Mouse (Mus musculus) liver, embryonic 11.5 days (tissue): ENCODE measurements around the gene Cd59b. TPM values are rescaled to one million over a fixed set of nuclear protein-coding genes. Genes with fewer than 3 reads are reported as not detected.
"Not testable (repeated sequence)": the region's sequence is repeated elsewhere in the genome, so short reads cannot be mapped to it uniquely, and the experiment has no call there.

Source experiments
- ATAC-seq: fragments of 200-750 bp; cut with Nextera tagmentation; replicated peaks from 2 replicates; pipeline ENCODE4 v1.8.0; 2017; ENCODE audit warnings: moderate number of reproducible peaks, mild to moderate bottlenecking, moderate TSS enrichment, moderate library complexity; ENCODE audit not compliant: low FRiP score
- DNase-seq: peaks from one replicate; pipeline ENCODE4 v3.0.0-alpha.2; 2017; ENCODE audit warnings: low spot score
- H3K27ac ChIP-seq: fragments of 300-500 bp; sonication (generic); 2 replicates; pipeline ENCODE4 v1.5.1; 2014; ENCODE audit warnings: mild to moderate bottlenecking, low read depth, low read length, control low read depth
- H3K27me3 ChIP-seq: fragments of 300-500 bp; sonication (generic); replicated peaks from 2 replicates; pipeline ENCODE4 v1.6.1; 2014; ENCODE audit warnings: low read length, mixed read lengths; ENCODE audit not compliant: control insufficient read depth, insufficient read depth
- H3K36me3 ChIP-seq: fragments of 300-500 bp; sonication (generic); 2 replicates; pipeline ENCODE4 v1.6.1; 2014; ENCODE audit warnings: mild to moderate bottlenecking, low read length, moderate library complexity, mixed read lengths; ENCODE audit not compliant: control insufficient read depth, insufficient read depth
- H3K4me1 ChIP-seq: fragments of 300-500 bp; sonication (generic); replicated peaks from 2 replicates; pipeline ENCODE4 v1.6.1; 2014; ENCODE audit warnings: low read length, mixed read lengths; ENCODE audit not compliant: control insufficient read depth, insufficient read depth
- H3K4me2 ChIP-seq: fragments of 300-500 bp; sonication (generic); 2 replicates; pipeline ENCODE4 v1.6.1; 2014; ENCODE audit warnings: mild to moderate bottlenecking, control low read depth, moderate library complexity
- H3K4me3 ChIP-seq: fragments of 300-500 bp; sonication (generic); 2 replicates; pipeline ENCODE4 v1.5.1; 2014; ENCODE audit warnings: low read depth, low read length, control low read depth
- H3K9ac ChIP-seq: fragments of 300-500 bp; sonication (generic); 2 replicates; pipeline ENCODE4 v1.6.1; 2014; ENCODE audit warnings: low read depth, low read length, control low read depth
- H3K9me3 ChIP-seq: fragments of 300-500 bp; sonication (generic); 2 replicates; pipeline ENCODE4 v1.6.1; 2016; ENCODE audit warnings: low read length, inconsistent platforms, mixed read lengths; ENCODE audit not compliant: control insufficient read depth
- WGBS: fragments of 180-500 bp; shearing (Covaris S2); extraction: QIAGEN DNeasy Blood & Tissue Kit; methylation state at CpG from one replicate; pipeline ENCODE4 v1.1.7; 2014; 5-methylcytosine and 5-hydroxymethylcytosine counted together
- polyA plus RNA-seq: library from polyadenylated mRNA; unstranded; fragments of >200 nt; fragmentation: Nextera tagmentation; extraction: Ambion mirVana; gene quantifications from 2 replicates; pipeline ENCODE4 v1.2.1, GENCODE M21; 2014

Cd59b gene
- polyA plus RNA-seq, 1 experiment from 2014 or later, result 10.6 TPM

- peaks cover 34% of the 10 kb centered on the region for H3K4me1 ChIP-seq
- DNase-seq (peak; percentile 53), ATAC-seq (peak; percentile 92)
- H3K9me3 ChIP-seq, result no peaks in the 10 kb centered on the region
- peak overlapping the region; percentile 55 for H3K9ac ChIP-seq
- H3K4me3 ChIP-seq, result peak overlapping the region; percentile 7
- H3K36me3 ChIP-seq, result no peaks in the 10 kb centered on the region
- H3K27me3 ChIP-seq, result no peaks in the 10 kb centered on the region
- H3K27ac ChIP-seq, result peak overlapping the region; percentile 75
- WGBS, result 7% methylated on average over 3 of the region's 3 CpGs
- peak overlapping the region; percentile 53 for H3K4me2 ChIP-seq
Measured at GRCm38 (mm10) chr2:104098529-104099230, 29.0 kb downstream of the Cd59b start.

- 82% methylated on average over 2 of the region's 2 CpGs for WGBS
- peaks cover 34% of the 10 kb centered on the region for H3K4me1 ChIP-seq
- H3K27me3 ChIP-seq, result no peaks in the 10 kb centered on the region
- ATAC-seq (no peak), DNase-seq (no peak)
- H3K9ac ChIP-seq, result peak overlapping the region; percentile 55
- H3K4me3 ChIP-seq, result peak overlapping the region; percentile 7
- no peaks in the 10 kb centered on the region for H3K9me3 ChIP-seq
- H3K4me2 ChIP-seq, result peak overlapping the region; percentile 53
- peak overlapping the region; percentile 75 for H3K27ac ChIP-seq
- no peaks in the 10 kb centered on the region for H3K36me3 ChIP-seq
Measured at GRCm38 (mm10) chr2:104099231-104099585, 29.6 kb downstream of the Cd59b start.

GRCm38 (mm10) chr2:104099946-104100345 is 30.3 kb downstream of the Cd59b start:
- Histone ChIP-seq H3K27ac (peak overlapping the region; percentile 62), H3K27me3 (no peaks in the 10 kb centered on the region), H3K9ac (peak overlapping the region; percentile 46), H3K36me3 (no peaks in the 10 kb centered on the region), H3K4me2 (peak overlapping the region; percentile 30), H3K4me3 (no peak overlapping the region), H3K4me1 (peaks cover 34% of the 10 kb centered on the region), H3K9me3 (no peaks in the 10 kb centered on the region)
- no peak for ATAC-seq
- WGBS, result 30% methylated on average over 1 of the region's 1 CpGs
- DNase-seq, result no peak

DNA sequence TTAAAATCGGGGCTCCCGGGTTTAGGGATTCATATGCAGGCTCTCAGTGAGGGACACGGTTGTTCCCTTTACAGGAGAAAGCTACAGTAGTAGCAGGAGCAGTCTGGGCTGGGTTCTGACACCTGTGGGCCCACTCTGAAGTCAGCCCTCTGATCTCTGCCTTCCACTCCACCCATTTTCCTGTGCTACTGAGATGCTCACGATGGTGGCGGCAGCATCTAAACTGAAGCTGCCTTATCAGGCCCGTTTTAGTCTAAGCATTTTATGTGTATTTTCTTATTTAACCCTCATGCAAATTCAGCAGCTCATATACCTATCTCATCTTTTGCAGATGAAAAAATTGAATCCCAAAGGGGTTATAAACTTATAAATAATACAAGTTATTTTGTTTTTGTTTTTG is 35.2 kb downstream of the Cd59b start:
- DNase-seq, result no peak
- H3K9me3 ChIP-seq, result no peaks in the 10 kb centered on the region
- no peak overlapping the region for H3K27ac ChIP-seq
- H3K4me1 ChIP-seq, result peaks cover 21% of the 10 kb centered on the region
- H3K27me3 ChIP-seq, result no peaks in the 10 kb centered on the region
- WGBS, result 79% methylated on average over 6 of the region's 6 CpGs
- no peak overlapping the region for H3K4me2 ChIP-seq
- H3K4me3 ChIP-seq, result no peak overlapping the region
- no peak overlapping the region for H3K9ac ChIP-seq
- ATAC-seq, result no peak
- H3K36me3 ChIP-seq, result no peaks in the 10 kb centered on the region

- 80% methylated on average over 2 of the region's 2 CpGs for WGBS
- peaks cover 16% of the 10 kb centered on the region for H3K4me1 ChIP-seq
- not testable (repeated sequence) for H3K36me3 ChIP-seq, H3K27me3 ChIP-seq, H3K4me3 ChIP-seq, H3K4me2 ChIP-seq, H3K9me3 ChIP-seq, ATAC-seq, H3K9ac ChIP-seq, DNase-seq
- peak overlapping the region; percentile 55; the same call in 1 of the 2 replicates for H3K27ac ChIP-seq
Measured at GRCm38 (mm10) chr2:104109021-104109420, 39.4 kb downstream of the Cd59b start.

- peak overlapping the region; percentile 55 for H3K27ac ChIP-seq
- H3K4me1 ChIP-seq, result peaks cover 16% of the 10 kb centered on the region
- DNase-seq, result no peak
Measured at GRCm38 (mm10) chr2:104109528-104109927, 39.9 kb downstream of the Cd59b start.

DNA sequence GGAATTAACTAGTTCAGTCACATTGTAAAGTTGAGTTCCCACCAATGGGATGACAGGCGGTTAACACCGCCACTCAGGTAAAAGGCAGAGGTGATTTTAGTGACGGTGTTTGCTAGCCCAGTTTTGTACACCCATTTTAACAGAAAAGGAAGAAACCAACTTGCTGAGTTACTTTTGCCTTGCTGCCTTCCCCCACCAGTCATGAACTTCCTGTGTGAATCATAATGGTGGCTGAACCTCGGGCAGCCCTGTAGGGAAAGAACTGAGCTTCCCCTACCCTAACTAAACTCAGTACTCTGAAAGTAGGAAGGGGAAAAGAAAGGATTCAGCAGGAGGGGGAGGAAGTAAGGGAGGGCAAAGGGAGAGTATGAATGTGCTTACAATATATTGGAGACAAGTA is 40.4 kb downstream of the Cd59b start:
- DNase-seq (no peak), ATAC-seq (no peak)
- no peak overlapping the region for H3K9ac ChIP-seq
- H3K4me1 ChIP-seq, result peaks cover 16% of the 10 kb centered on the region
- no peak overlapping the region for H3K4me2 ChIP-seq
- H3K27me3 ChIP-seq, result no peaks in the 10 kb centered on the region
- H3K4me3 ChIP-seq, result no peak overlapping the region
- H3K36me3 ChIP-seq, result no peaks in the 10 kb centered on the region
- 71% methylated on average over 4 of the region's 4 CpGs for WGBS
- no peaks in the 10 kb centered on the region for H3K9me3 ChIP-seq
- peak overlapping the region; percentile 55 for H3K27ac ChIP-seq

More at GRCm38 (mm10) chr2:104109528-104109927, 39.9 kb downstream of the Cd59b start:
- H3K36me3 ChIP-seq, result no peaks in the 10 kb centered on the region
- H3K9ac ChIP-seq, result 0 out of 2 replicates have a peak overlapping the region, but pooled peaks have one; percentile 39
- peak; percentile 46; the same call in 1 of the 2 replicates for ATAC-seq
- no peak overlapping the region for H3K4me2 ChIP-seq
- H3K4me3 ChIP-seq, result no peak overlapping the region
- H3K9me3 ChIP-seq, result no peaks in the 10 kb centered on the region
- H3K27me3 ChIP-seq, result no peaks in the 10 kb centered on the region
- 35% methylated on average over 2 of the region's 2 CpGs for WGBS

- not testable (repeated sequence) for DNase-seq, H3K27ac ChIP-seq, ATAC-seq, H3K36me3 ChIP-seq, H3K9ac ChIP-seq, H3K4me2 ChIP-seq, H3K9me3 ChIP-seq, H3K4me3 ChIP-seq, H3K27me3 ChIP-seq
- H3K4me1 ChIP-seq, result peaks cover 13% of the 10 kb centered on the region
- no CpG with 5 or more reads among the region's 1 CpGs for WGBS
Measured at GRCm38 (mm10) chr2:104111170-104111797, 41.6 kb downstream of the Cd59b start.

GRCm38 (mm10) chr2:104113563-104113962 is 43.9 kb downstream of the Cd59b start:
- not testable (repeated sequence) for DNase-seq, H3K27me3 ChIP-seq, H3K36me3 ChIP-seq, H3K9me3 ChIP-seq, H3K4me3 ChIP-seq, H3K9ac ChIP-seq, H3K4me2 ChIP-seq, H3K27ac ChIP-seq
- ATAC-seq, result peak; percentile 52
- peaks cover 11% of the 10 kb centered on the region for H3K4me1 ChIP-seq
